Mouse (Mus musculus) small intestine, adult 2 months (tissue): ENCODE data around the gene Cacna1g.

Experiments
- CTCF ChIP-seq: fragments of 200-500 bp; IDR thresholded peaks from 2 replicates; pipeline ENCODE4 v1.5.1; 2012; ENCODE audit warnings: low read depth, mild to moderate bottlenecking, control low read depth, inconsistent platforms, low read length, moderate library complexity, mixed read lengths; ENCODE audit not compliant: insufficient replicate concordance, insufficient read length; ENCODE audit errors: extremely low read depth
- POLR2A ChIP-seq: fragments of 200-500 bp; IDR thresholded peaks from 2 replicates; pipeline ENCODE4 v1.6.1; 2012; ENCODE audit warnings: low read depth, mild to moderate bottlenecking, control low read depth, inconsistent platforms, low read length, moderate library complexity

DNA sequence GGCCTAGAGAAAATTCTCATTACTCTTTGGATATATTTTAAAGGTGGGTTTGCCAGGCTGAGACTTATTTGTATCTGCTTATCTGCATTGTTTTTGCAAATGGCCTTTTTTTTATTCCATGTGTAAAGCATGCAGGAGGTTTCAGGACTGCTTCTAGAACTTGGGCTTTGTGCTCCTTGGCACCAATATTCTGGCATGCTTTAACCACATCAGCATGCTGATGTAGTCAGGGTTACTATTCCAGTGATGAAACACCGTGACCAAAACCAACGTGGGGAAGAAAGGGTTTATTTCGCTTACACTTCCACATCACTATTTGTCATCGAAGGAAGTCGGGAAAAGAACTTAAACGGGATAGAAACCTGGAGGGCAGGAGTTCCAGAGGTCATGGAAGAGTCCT, 73.0 kb downstream of the Cacna1g start:
- TF ChIP-seq CTCF (no peak), POLR2A (no peak)
